Mouse (Mus musculus): Measurements from ENCODE around the gene Nos3. TPM values are rescaled to one million over a fixed set of nuclear protein-coding genes. Genes with fewer than 3 reads are reported as not detected.

Gene Nos3
- polyA plus RNA-seq, 1 experiment from 2014 or later: 11.9 TPM

DNA sequence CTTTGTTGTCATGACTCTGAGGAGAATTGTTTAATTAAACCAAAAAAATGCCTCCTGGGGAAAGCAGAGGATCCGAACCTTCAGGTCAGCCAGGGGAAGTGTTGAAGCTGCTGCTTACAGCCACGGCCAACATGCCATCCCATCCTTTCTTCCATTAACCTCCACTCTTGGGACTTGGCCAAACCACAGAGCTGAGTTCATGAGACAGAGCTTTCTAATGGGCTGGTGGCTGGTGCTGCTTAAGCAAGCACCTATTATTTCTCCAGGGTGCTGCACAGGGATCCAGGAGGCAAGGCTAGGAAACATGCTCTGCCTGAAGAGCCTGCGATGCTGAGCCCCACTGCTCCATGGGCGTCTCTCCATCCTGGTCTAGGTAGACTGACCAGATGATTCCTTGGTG is 32.2 kb upstream of the Nos3 start:
- WGBS: 82% methylated on average over 4 of the region's 4 CpGs
- Histone ChIP-seq H3K4me2 (no peak overlapping the region), H3K4me3 (no peak overlapping the region), H3K9me3 (no peaks in the 10 kb centered on the region), H3K9ac (no peak overlapping the region), H3K27ac (no peak overlapping the region), H3K27me3 (replicated peaks) (no peaks in the 10 kb centered on the region), H3K4me1 (peaks cover 25% of the 10 kb centered on the region), H3K36me3 (replicated peaks) (0 out of 2 replicates have a peak, but pooled peaks cover 4% of the 10 kb centered on the region)
- ATAC-seq (replicated peaks): no peak

DNA sequence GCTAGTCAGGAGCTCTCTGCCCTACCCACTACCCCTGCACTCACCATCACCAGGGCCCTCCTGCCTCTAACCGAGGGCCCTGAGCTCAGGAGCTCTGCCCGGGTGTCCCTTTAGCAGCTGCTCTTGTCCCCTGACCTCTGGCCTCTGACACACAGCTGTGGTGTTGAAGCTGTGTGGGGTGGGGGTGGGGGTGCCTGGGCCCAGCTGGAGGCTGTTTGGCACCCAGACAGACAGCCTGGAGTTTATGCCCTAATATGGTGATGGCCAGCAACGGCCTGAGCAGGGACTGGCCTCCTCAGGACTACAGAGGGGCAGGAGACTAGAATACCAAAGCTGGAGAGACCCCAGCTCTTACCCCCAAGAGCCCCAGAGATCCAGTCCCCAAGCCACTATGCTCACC is 29.9 kb upstream of the Nos3 start:
- no peaks in the 10 kb centered on the region for H3K9me3 ChIP-seq
- H3K27me3 ChIP-seq (replicated peaks): no peaks in the 10 kb centered on the region
- no peak overlapping the region for H3K9ac ChIP-seq
- H3K27ac ChIP-seq: no peak overlapping the region
- H3K4me1 ChIP-seq: peaks cover 6% of the 10 kb centered on the region
- H3K36me3 ChIP-seq (replicated peaks): 0 out of 2 replicates have a peak, but pooled peaks cover 4% of the 10 kb centered on the region
- no peak overlapping the region for H3K4me3 ChIP-seq
- WGBS: 47% methylated on average over 3 of the region's 3 CpGs
- ATAC-seq (replicated peaks): no peak
- H3K4me2 ChIP-seq: no peak overlapping the region

DNA sequence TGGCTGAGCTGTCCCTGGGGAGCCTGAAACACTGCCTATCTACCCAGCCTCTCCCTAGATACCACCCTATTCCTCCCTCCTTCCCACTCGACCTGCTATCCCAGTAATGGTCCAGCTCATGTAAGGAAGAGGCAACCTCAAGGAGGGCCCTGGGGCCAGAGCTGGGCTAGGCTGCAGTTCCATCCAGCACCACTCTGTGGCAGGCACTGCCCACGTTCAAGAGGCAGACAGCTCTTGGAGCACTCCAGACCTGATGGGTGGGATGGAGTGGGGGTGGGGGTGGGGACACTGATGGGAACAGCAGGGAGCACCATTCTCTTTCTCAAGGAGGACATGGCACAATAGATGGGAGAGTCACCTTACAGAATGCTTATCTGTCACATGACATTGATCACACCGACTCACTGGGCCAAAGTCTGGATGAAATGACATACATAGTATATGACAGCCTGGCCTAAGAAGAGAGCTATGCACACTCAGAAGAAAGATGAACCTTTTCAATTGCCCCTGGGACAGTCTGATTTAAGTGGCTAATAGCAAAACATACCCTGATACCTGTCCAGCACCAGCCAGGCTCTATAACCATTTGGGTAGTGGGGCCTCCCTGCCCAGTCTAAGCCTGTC is 28.6 kb upstream of the Nos3 start:
- Histone ChIP-seq H3K4me1 (no peaks in the 10 kb centered on the region), H3K36me3 (replicated peaks) (0 out of 2 replicates have a peak, but pooled peaks cover 4% of the 10 kb centered on the region), H3K4me2 (no peak overlapping the region), H3K9ac (no peak overlapping the region), H3K27me3 (replicated peaks) (no peaks in the 10 kb centered on the region), H3K4me3 (no peak overlapping the region), H3K27ac (no peak overlapping the region; the same call in 1 of the 2 replicates), H3K9me3 (no peaks in the 10 kb centered on the region)
- peak; percentile 85 for ATAC-seq (replicated peaks)
- WGBS: 18% methylated on average over 3 of the region's 3 CpGs

DNA sequence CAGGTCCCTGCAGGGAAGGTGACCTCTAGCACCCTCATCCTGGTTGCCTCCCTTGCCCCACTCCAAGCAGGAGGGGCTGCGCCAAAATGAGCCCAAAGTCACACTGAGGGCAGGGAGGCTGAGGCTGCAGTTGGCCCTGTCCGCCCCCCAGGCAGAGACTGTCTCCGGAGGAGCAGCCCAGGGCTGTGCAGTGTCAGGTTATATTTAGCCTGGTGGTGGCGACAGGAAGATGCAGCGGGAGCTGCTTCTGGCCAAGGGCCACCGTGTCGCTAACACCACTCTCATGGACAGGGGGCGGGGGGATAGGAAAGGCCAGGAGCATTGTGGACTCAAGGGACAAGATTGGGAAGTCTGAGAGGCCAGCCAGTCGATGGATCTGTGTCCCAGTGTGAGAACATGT is 27.2 kb upstream of the Nos3 start:
- H3K36me3 ChIP-seq (replicated peaks): 0 out of 2 replicates have a peak, but pooled peaks cover 3% of the 10 kb centered on the region
- no peak overlapping the region for H3K4me3 ChIP-seq
- H3K9ac ChIP-seq: no peak overlapping the region
- H3K4me1 ChIP-seq: no peaks in the 10 kb centered on the region
- no peak for ATAC-seq (replicated peaks)
- 37% methylated on average over 9 of the region's 9 CpGs for WGBS
- no peaks in the 10 kb centered on the region for H3K27me3 ChIP-seq (replicated peaks)
- H3K27ac ChIP-seq: no peak overlapping the region
- no peaks in the 10 kb centered on the region for H3K9me3 ChIP-seq
- H3K4me2 ChIP-seq: no peak overlapping the region

DNA sequence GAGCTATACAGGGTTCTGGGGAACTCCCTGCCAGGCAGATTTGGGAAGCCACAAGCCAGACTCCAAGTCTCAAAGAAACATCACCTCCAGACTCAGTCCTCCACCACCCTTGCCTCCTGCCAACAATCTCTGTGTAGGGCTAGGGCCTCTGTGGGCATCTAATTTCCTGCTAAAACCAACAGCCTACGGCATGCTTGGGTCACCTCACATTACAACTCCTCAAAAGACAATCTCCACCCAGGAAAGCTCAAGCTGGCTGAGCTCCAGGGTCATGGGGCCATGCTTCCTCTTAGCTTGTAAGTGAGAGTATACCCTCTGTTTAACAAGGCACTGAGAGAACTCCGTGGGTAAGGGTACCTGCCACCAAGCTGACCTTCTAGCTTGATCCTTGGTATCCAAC is 26.8 kb upstream of the Nos3 start:
- Histone ChIP-seq H3K4me2 (no peak overlapping the region), H3K27me3 (replicated peaks) (no peaks in the 10 kb centered on the region), H3K27ac (no peak overlapping the region), H3K4me1 (peaks cover 3% of the 10 kb centered on the region; the same call in 1 of the 2 replicates), H3K36me3 (replicated peaks) (no peaks in the 10 kb centered on the region), H3K9ac (no peak overlapping the region), H3K9me3 (no peaks in the 10 kb centered on the region), H3K4me3 (no peak overlapping the region)
- WGBS: 71% methylated on average over 2 of the region's 2 CpGs
- ATAC-seq (replicated peaks): no peak

DNA sequence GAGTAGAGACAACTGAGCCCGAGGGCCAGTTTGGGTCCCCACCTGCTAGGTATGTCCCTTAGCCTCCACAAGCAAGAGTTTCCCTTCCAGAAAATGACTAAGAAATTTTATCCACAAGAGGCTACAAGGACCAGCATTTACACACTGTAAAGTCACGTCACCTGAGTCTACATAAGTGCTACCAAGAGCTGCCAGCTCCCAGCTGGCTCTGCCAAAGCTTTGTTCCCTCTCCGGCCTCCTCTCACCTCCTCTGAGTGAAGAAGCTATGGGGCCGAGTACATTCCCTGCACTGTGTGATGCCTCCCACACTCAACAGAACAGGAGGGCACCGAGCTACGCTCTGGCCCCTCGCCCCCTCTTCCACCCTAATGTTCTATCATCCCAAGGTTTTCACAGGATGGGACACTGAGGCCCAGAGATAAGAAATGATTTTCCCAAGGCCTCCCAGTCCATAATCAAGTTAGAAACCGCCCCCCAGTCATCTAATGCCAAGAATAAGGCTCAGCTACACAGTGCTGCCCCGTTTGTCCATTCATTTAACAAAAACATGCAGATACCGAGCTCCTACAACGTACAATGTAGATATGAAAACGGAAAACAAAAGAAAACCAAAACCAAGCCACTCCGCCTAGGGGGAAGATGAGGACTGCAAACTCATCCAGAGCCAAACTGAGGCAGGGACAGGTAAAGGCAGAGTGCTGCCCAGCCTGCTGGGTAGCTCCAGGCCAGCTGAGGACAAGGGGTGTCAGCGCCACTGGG is 22.2 kb upstream of the Nos3 start:
- H3K36me3 ChIP-seq (replicated peaks): no peaks in the 10 kb centered on the region
- no peaks in the 10 kb centered on the region for H3K9me3 ChIP-seq
- peaks cover 32% of the 10 kb centered on the region for H3K4me1 ChIP-seq
- no peaks in the 10 kb centered on the region for H3K27me3 ChIP-seq (replicated peaks)
- no peak overlapping the region for H3K27ac ChIP-seq
- WGBS: 82% methylated on average over 14 of the region's 14 CpGs
- H3K4me3 ChIP-seq: no peak overlapping the region
- no peak overlapping the region for H3K9ac ChIP-seq
- ATAC-seq (replicated peaks): no peak
- H3K4me2 ChIP-seq: no peak overlapping the region

DNA sequence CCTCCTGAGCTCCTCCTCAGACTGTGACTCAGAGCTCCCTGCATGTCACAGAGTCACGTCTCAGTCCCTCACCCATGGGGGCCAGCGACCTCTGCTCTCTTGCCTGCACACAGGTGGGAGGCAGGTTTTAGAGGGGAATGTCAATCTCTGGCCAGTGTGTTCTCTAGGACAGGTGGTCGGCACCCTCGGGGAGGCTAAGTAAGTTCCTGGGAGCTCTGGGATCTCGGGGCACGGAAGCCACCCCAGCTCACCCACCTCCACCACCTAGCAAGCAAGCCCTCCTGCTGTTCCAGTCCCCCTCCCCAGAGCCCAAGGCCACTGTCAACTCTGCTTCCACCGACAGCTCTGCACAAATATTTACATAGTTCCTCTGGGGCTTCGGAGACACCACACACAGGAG is 21.6 kb upstream of the Nos3 start:
- ATAC-seq (replicated peaks): no peak
- 50% methylated on average over 8 of the region's 8 CpGs for WGBS
- no peak overlapping the region for H3K9ac ChIP-seq
- no peaks in the 10 kb centered on the region for H3K9me3 ChIP-seq
- H3K27me3 ChIP-seq (replicated peaks): no peaks in the 10 kb centered on the region
- H3K36me3 ChIP-seq (replicated peaks): no peaks in the 10 kb centered on the region
- peak overlapping the region; percentile 90 for H3K27ac ChIP-seq
- no peak overlapping the region for H3K4me3 ChIP-seq
- H3K4me1 ChIP-seq: peaks cover 38% of the 10 kb centered on the region
- H3K4me2 ChIP-seq: no peak overlapping the region

DNA sequence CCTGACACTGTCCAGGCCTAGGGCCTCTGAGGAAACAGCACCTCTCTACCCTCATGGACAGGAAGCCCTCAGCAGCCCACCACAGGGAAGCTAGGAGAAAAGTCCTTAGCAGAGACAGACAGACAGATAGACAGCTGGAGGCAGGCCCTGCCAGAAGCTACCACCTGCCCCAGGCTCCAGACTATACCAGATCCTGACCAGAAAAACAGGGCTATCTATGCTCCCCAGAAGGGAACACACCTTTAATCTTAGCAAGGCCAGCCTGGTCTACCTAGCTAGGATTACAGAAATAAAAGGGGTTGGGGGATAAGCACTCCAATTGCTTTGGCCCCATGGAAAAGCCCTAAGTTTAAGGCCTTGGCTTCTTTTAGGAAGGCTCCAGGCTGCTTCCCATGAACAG is 21.2 kb upstream of the Nos3 start:
- no peaks in the 10 kb centered on the region for H3K36me3 ChIP-seq (replicated peaks)
- peaks cover 41% of the 10 kb centered on the region for H3K4me1 ChIP-seq
- H3K9ac ChIP-seq: no peak overlapping the region
- ATAC-seq (replicated peaks): no peak
- no peaks in the 10 kb centered on the region for H3K9me3 ChIP-seq
- no peak overlapping the region for H3K4me3 ChIP-seq
- H3K4me2 ChIP-seq: no peak overlapping the region; the same call in 1 of the 2 replicates
- H3K27me3 ChIP-seq (replicated peaks): no peaks in the 10 kb centered on the region
- peak overlapping the region; percentile 90 for H3K27ac ChIP-seq

DNA sequence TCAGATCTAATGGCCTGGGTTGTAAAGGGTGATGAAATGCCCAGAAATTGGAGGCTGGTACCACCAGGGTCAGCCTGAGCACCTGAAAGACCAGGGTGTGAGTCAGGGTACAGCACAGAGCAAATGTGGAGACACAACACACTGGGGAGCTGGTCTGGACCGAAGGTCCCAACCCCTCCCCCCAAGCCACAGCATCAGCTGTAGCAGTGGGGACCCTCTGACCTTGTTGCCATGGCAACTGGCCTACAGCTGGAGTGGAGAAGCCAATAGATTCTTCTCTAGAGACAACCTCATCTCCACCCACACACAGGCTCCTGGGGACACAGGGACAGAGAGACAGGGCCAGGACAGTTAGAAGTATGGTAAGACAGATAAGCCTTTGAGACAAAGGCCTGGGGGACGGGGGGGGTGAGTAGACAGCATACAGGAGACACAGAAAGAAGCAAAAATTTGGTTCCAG is 20.6 kb upstream of the Nos3 start:
- ATAC-seq (replicated peaks): peak; percentile 55
- H3K9ac ChIP-seq: peak overlapping the region; percentile 33

DNA sequence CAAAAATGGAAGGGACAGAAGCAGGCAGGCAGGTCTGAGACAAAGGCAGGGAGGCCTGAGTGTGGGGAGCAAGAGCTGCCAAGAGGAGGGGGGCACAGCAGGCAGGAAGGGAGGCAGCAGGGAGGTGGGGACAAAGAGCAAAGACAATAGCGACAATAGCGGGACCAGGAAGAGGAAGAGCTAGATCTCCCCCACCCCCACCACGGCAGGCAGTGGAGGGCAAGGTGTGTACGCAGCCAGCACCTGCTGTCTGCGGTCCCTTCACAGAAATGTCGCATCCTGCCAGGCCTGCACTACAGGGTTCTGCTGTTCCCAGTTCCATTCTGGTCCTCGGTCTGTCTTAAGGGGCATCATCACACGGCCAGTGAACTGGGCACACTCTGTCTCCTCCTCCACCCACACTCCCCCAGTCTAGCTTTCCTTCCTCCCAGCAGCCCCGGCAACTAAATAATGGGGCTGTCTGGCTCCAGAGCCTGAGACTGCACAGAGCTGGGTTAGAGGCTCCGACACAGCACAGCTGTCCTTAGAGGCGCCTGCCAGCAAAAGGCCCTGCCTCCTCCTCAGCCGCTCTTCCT is 20.0 kb upstream of the Nos3 start:
- Histone ChIP-seq H3K4me3 (no peak overlapping the region), H3K27ac (peak overlapping the region; percentile 90), H3K9ac (peak overlapping the region; percentile 33), H3K4me2 (peak overlapping the region; percentile 30), H3K4me1 (peaks cover 53% of the 10 kb centered on the region), H3K27me3 (replicated peaks) (no peaks in the 10 kb centered on the region), H3K36me3 (replicated peaks) (no peaks in the 10 kb centered on the region), H3K9me3 (no peaks in the 10 kb centered on the region)
- ATAC-seq (replicated peaks): peak; percentile 44
- 4% methylated on average over 12 of the region's 12 CpGs for WGBS

More for the DNA sequence above, 20.6 kb upstream of the Nos3 start:
- Histone ChIP-seq H3K27me3 (replicated peaks) (no peaks in the 10 kb centered on the region), H3K27ac (peak overlapping the region; percentile 90), H3K36me3 (replicated peaks) (no peaks in the 10 kb centered on the region), H3K4me1 (peaks cover 47% of the 10 kb centered on the region), H3K4me2 (peak overlapping the region; percentile 30), H3K9me3 (no peaks in the 10 kb centered on the region), H3K4me3 (no peak overlapping the region)
- 3% methylated on average over 2 of the region's 2 CpGs for WGBS

DNA sequence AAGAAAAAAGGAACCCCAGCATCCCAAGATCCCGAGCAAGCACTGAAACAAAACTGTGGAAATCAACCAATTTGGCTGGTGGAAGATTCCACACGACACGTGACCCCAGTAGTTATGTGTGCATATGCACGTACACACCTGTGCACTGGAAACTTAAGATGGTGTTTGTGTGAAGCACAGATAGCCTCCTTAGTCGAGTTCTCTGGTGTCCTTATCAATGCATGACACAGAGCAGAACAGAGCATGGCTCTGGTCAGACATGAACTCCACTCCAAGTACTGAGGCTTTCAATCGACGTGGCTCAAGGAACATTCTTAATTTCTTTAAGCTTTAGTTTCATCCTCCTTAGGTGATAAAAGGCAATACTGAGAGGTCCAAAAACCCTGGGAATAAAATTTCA is 18.3 kb upstream of the Nos3 start:
- no peak overlapping the region for H3K27ac ChIP-seq
- H3K4me3 ChIP-seq: no peak overlapping the region
- WGBS: 90% methylated on average over 7 of the region's 7 CpGs
- no peak overlapping the region for H3K9ac ChIP-seq
- H3K9me3 ChIP-seq: no peaks in the 10 kb centered on the region
- no peak for ATAC-seq (replicated peaks)
- H3K4me1 ChIP-seq: peaks cover 68% of the 10 kb centered on the region
- no peak overlapping the region for H3K4me2 ChIP-seq
- H3K27me3 ChIP-seq (replicated peaks): no peaks in the 10 kb centered on the region
- H3K36me3 ChIP-seq (replicated peaks): no peaks in the 10 kb centered on the region

DNA sequence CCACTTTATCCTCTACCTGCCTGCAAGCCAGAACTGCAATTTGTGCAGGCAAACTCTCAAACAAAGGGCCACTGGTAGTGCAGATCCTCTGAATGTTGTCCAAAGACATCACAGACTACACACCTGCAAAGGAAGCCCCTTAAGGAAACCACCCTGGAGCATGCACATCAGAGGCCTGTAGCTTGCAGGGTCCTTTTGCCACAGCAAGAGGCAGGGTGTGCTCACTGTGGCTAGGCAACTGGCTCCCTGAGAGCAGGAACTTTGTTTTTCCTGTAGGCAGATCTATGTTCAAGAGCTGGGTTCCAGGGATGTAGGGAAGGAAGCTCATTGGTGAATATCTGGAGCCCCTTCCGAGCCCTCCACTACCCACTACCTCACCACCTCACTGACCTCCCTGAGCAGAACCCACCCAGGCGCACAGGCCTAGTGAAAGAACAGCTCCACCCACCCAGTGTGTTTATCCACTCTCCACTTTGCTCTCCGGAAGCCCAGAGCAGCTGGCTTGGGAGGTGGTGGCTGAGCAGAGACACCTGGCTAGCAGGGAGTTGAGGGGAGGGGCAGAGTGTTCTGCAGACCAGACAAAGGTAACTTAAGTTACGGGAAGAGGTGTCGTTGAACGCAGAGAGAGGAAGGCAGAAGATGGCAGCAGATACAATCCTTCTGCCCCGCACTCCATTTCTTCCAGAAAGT is 17.3 kb upstream of the Nos3 start:
- H3K27ac ChIP-seq: no peak overlapping the region
- H3K36me3 ChIP-seq (replicated peaks): no peaks in the 10 kb centered on the region
- H3K9me3 ChIP-seq: no peaks in the 10 kb centered on the region
- 0 out of 2 replicates have a peak overlapping the region, but pooled peaks have one; percentile 55 for H3K9ac ChIP-seq
- ATAC-seq (replicated peaks): no peak
- H3K27me3 ChIP-seq (replicated peaks): no peaks in the 10 kb centered on the region
- peaks cover 73% of the 10 kb centered on the region for H3K4me1 ChIP-seq
- H3K4me2 ChIP-seq: peak overlapping the region; percentile 94
- H3K4me3 ChIP-seq: peak overlapping the region; percentile 52
- WGBS: 72% methylated on average over 7 of the region's 7 CpGs

All from midbrain, embryonic 15.5 days (tissue).